Mouse (Mus musculus) CH12.LX (cell line): ENCODE data around the gene Rab25. TPM values are rescaled to one million over a fixed set of nuclear protein-coding genes. Genes with fewer than 3 reads are reported as not detected.

Experiments used
- DNase-seq: peaks from one replicate; pipeline ENCODE4 v3.0.0-alpha.2; 2013; ENCODE audit errors: extremely low read depth
- H3K27ac ChIP-seq: 2 replicates; pipeline ENCODE4 v1.5.1; 2012; ENCODE audit warnings: low read depth, mild to moderate bottlenecking, control low read depth, moderate library complexity; ENCODE audit not compliant: insufficient read depth
- H3K27me3 ChIP-seq: replicated peaks from 2 replicates; pipeline ENCODE3; 2012; ENCODE audit warnings: inconsistent platforms
- H3K36me3 ChIP-seq, 2 experiments: replicated peaks in 1 of 2; 2 replicates each; pipeline versions ENCODE3 to v1.6.1; 2012; ENCODE audit warnings: inconsistent platforms in 1 of 2, low read length in 1 of 2, mild to moderate bottlenecking in 1 of 2, mixed read lengths in 1 of 2, moderate library complexity in 1 of 2; ENCODE audit not compliant: control insufficient read depth in 1 of 2, insufficient read depth in 1 of 2
- H3K4me1 ChIP-seq, 2 experiments: 2 replicates each; pipeline ENCODE4 v1.6.1; 2012; ENCODE audit warnings: inconsistent platforms in 1 of 2, moderate library complexity in 1 of 2; ENCODE audit not compliant: insufficient read depth in 2 of 2, control insufficient read depth in 1 of 2
- H3K4me2 ChIP-seq: 2 replicates; pipeline ENCODE4 v1.6.1; 2012; ENCODE audit warnings: low read depth, mild to moderate bottlenecking, control low read depth; ENCODE audit not compliant: poor library complexity, insufficient read depth, severe bottlenecking
- H3K4me3 ChIP-seq, 3 experiments: fragments of 150-350 bp in 1 of 3; sonication (generic) in 1 of 3; replicated peaks in 1 of 3; 2 replicates each; pipeline versions ENCODE3 to v1.5.1; 2011 to 2012; ENCODE audit warnings: low read depth in 2 of 3, low read length in 2 of 3, mild to moderate bottlenecking in 2 of 3, moderate library complexity in 2 of 3, control low read depth in 1 of 3, improper control_type of control experiment in 1 of 3, inconsistent platforms in 1 of 3, mixed read lengths in 1 of 3; ENCODE audit not compliant: poor library complexity in 1 of 3
- H3K79me2 ChIP-seq: replicated peaks from 2 replicates; pipeline ENCODE4 v1.6.1; 2012; ENCODE audit warnings: mild to moderate bottlenecking, moderate library complexity; ENCODE audit not compliant: control insufficient read depth, poor library complexity, insufficient read depth, severe bottlenecking; ENCODE audit errors: extremely low read depth
- H3K9ac ChIP-seq: 2 replicates; pipeline ENCODE4 v1.6.1; 2012; ENCODE audit warnings: low read depth, mild to moderate bottlenecking, control low read depth, moderate library complexity; ENCODE audit not compliant: insufficient read depth
- H3K9me3 ChIP-seq: replicated peaks from 2 replicates; pipeline ENCODE3; 2012; ENCODE audit warnings: low read length, inconsistent platforms, mixed read lengths
- CHD2 ChIP-seq: IDR thresholded peaks from 2 replicates; pipeline ENCODE4 v1.6.1; 2011; ENCODE audit warnings: low read length, improper control_type of control experiment
- CTCF ChIP-seq, 2 experiments: IDR thresholded peaks in 1 of 2; conservative IDR thresholded peaks in 1 of 2; 2 replicates each; pipeline ENCODE4 v1.5.1; 2011 to 2012; ENCODE audit warnings: low read depth in 2 of 2, low read length in 2 of 2, improper control_type of control experiment in 1 of 2, inconsistent platforms in 1 of 2, mild to moderate bottlenecking in 1 of 2, moderate library complexity in 1 of 2
- ETS1 ChIP-seq: conservative IDR thresholded peaks from 2 replicates; pipeline ENCODE4 v1.6.1; 2012; ENCODE audit warnings: low read depth, mild to moderate bottlenecking, inconsistent platforms, low read length, improper control_type of control experiment, moderate library complexity
- IRF4 ChIP-seq: IDR thresholded peaks from 2 replicates; pipeline ENCODE4 v1.6.1; 2014; ENCODE audit warnings: low read depth, mild to moderate bottlenecking, inconsistent platforms, low read length, improper control_type of control experiment
- JUN ChIP-seq: IDR thresholded peaks from 2 replicates; pipeline ENCODE4 v1.6.1; 2011; ENCODE audit warnings: low read depth, mild to moderate bottlenecking, low read length, improper control_type of control experiment, moderate library complexity; ENCODE audit not compliant: insufficient read depth
- MAZ ChIP-seq: IDR thresholded peaks from 2 replicates; pipeline ENCODE4 v1.6.1; 2012; ENCODE audit warnings: low read depth, mild to moderate bottlenecking, inconsistent platforms, low read length, improper control_type of control experiment, moderate library complexity
- MYC ChIP-seq: IDR thresholded peaks from 2 replicates; pipeline ENCODE4 v1.6.1; 2011; ENCODE audit warnings: low read depth, mild to moderate bottlenecking, improper control_type of control experiment, low read length
- NELFE ChIP-seq: IDR thresholded peaks from 2 replicates; pipeline ENCODE4 v1.6.1; 2011; ENCODE audit warnings: low read depth, low read length, improper control_type of control experiment
- PAX5 ChIP-seq: IDR thresholded peaks from 2 replicates; pipeline ENCODE4 v1.6.1; 2012; ENCODE audit warnings: low read length, inconsistent platforms, mixed read lengths
- POLR2AphosphoS2 ChIP-seq: IDR thresholded peaks from 2 replicates; pipeline ENCODE4 v1.6.1; 2011; ENCODE audit warnings: low read depth, low read length, improper control_type of control experiment
- SMC3 ChIP-seq: IDR thresholded peaks from 2 replicates; pipeline ENCODE4 v1.6.1; 2011; ENCODE audit warnings: low read depth, low read length, improper control_type of control experiment
- TCF12 ChIP-seq: IDR thresholded peaks from 2 replicates; pipeline ENCODE4 v1.6.1; 2014; ENCODE audit warnings: low read depth, mild to moderate bottlenecking, inconsistent platforms, low read length, improper control_type of control experiment
- USF2 ChIP-seq: conservative IDR thresholded peaks from 2 replicates; pipeline ENCODE4 v1.6.1; 2011; ENCODE audit warnings: low read depth, low read length, improper control_type of control experiment
- ZC3H11A ChIP-seq: IDR thresholded peaks from 2 replicates; pipeline ENCODE4 v1.6.1; 2012; ENCODE audit warnings: low read depth, mild to moderate bottlenecking, inconsistent platforms, low read length, improper control_type of control experiment
- ZNF384 ChIP-seq: IDR thresholded peaks from 2 replicates; pipeline ENCODE4 v1.6.1; 2012; ENCODE audit warnings: low read depth, low read length, improper control_type of control experiment, inconsistent platforms
- dilution Hi-C: fragments of 300-500 bp; cut with MboI; formaldehyde crosslinking; loops from 2 replicates; pipeline ENCODE4 v1.14.3; 2020; ENCODE audit warnings: low sequenced_read_pairs; ENCODE audit not compliant: extremely low pct_unique_long_range_greater_than_20kb, extremely low pct_ligation_motif_present
- in situ Hi-C: fragments of 300-500 bp; cut with MboI; formaldehyde crosslinking; loops from 3 replicates; pipeline ENCODE4 v1.14.3; 2019; ENCODE audit warnings: low sequenced_read_pairs, low pct_ligation_motif_present, low pct_unique_long_range_greater_than_20kb, mixed read lengths
- polyA plus RNA-seq: library from polyadenylated mRNA; unstranded; fragments of >175 nt; gene quantifications from 2 replicates; pipeline ENCODE4 v1.2.1, GENCODE M21; 2012; ENCODE audit warnings: low read depth; ENCODE audit not compliant: insufficient read length
- total RNA-seq, 2 experiments: library from RNA; depleted of rRNA; stranded (reverse); fragments of 300-350 nt in 1 of 2; fragments of >200 nt in 1 of 2; gene quantifications; 2 replicates each; pipeline ENCODE4 v1.2.3; 2012 to 2014

The Rab25 gene
- total and polyA plus RNA-seq, 3 experiments: 0.79 to 4.1 (median 1.8) TPM

DNA sequence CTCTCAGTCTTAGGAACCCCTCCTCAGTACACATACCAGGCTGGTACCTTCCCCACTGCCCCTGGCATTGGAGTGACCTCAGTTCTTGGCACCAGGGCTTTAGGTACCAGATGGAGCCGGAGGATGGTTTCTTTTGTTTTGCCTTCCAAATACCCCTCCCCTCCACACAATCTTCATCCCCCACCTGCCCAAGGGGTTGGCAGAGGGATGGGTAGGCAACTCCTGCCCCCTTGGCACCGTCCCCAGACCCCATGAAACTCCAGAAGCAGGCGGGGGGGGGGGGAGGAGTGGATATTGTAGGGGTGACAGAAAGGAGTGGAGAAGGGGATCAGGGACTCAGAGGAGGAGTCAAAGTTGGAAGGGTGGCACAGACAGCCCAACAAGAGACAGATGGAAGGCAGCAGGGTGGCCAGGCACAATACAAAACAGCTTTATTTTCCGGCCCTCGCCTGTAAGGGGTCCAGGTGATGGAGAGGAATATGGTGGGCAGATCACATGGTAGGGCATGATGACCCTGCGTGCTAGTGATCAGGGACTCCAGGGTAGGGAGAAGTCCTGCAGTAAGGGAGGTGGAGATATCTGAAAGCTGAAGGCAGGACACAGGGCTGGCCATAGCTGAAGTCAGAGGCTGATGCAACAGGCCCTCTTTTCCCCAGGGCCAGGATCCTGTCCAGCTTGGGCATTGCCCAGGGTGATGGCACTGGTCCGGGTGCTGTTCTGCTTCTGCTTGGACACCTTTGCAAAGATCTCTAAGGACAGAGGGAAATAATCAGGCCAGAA, 6.3 kb downstream of the Rab25 start:
- no peak overlapping the region for H3K27ac ChIP-seq
- H3K4me1 ChIP-seq: peaks cover 13 to 31% of the 10 kb centered on the region in 2 experiments
- no peak for DNase-seq
- dilution Hi-C loops: no loop called here
- TF ChIP-seq PAX5 (no peak), POLR2AphosphoS2 (no peak), NELFE (no peak)
- no peaks in the 10 kb centered on the region for H3K9me3 ChIP-seq
- no peaks in the 10 kb centered on the region for H3K79me2 ChIP-seq
- H3K4me3 ChIP-seq: no peak overlapping the region
- peaks cover 4 to 25% of the 10 kb centered on the region in 2 experiments for H3K36me3 ChIP-seq
- in situ Hi-C loops: no loop called here
- H3K4me2 ChIP-seq: no peak overlapping the region
- H3K9ac ChIP-seq: no peak overlapping the region
- no peaks in the 10 kb centered on the region for H3K27me3 ChIP-seq

DNA sequence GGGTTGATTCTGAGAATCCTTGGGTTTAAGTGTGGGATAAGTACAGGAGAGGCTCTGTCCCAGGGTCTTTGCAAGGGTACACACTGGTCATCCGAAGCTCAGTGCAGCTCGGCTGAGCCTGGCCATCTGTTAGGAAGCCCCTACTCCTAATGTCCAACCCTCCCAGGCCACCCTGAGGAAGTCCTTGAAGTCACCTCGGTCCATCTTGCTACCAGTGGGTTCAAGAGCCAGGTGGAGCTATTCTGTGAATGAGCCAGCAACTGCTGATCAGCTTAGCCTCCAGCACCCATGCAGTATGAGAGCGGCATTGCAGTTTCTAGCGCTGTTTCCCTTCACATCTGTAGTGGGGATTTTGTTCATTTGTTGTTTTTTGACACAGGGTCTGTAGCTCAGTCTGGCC, 8.0 kb downstream of the Rab25 start:
- no peak overlapping the region for H3K4me2 ChIP-seq
- peaks cover 8 to 22% of the 10 kb centered on the region in 2 experiments; a peak in 3 of 4 replicates for H3K4me1 ChIP-seq
- dilution Hi-C loops (no loop called here), in situ Hi-C loops (no loop called here)
- H3K9me3 ChIP-seq: no peaks in the 10 kb centered on the region
- H3K36me3 ChIP-seq: peaks cover 13 to 32% of the 10 kb centered on the region in 2 experiments
- no peak overlapping the region for H3K27ac ChIP-seq
- no peaks in the 10 kb centered on the region for H3K27me3 ChIP-seq
- no peak overlapping the region for H3K4me3 ChIP-seq
- TF ChIP-seq ZNF384: no peak
- no peak for TF ChIP-seq IRF4
- no peak for TF ChIP-seq ZC3H11A
- TF ChIP-seq TCF12: no peak
- no peak for TF ChIP-seq CTCF (conservative IDR thresholded peaks at IDR 0.05 in 1 of 2, IDR thresholded peaks at IDR 0.05 in 1 of 2; ENCODE audit: low read depth in 2 of 2, low read length in 2 of 2)
- no peak for TF ChIP-seq USF2
- TF ChIP-seq SMC3: no peak
- TF ChIP-seq MAZ: no peak
- no peak for TF ChIP-seq JUN
- no peak for TF ChIP-seq MYC
- TF ChIP-seq CHD2: no peak
- TF ChIP-seq ETS1: no peak
- no peak for DNase-seq
- H3K79me2 ChIP-seq: no peaks in the 10 kb centered on the region
- H3K9ac ChIP-seq: no peak overlapping the region
